Mouse (Mus musculus) cerebellum, postnatal 10 days (tissue): Measurements from ENCODE around the gene Usp37.
"Not testable (repeated sequence)": the region's sequence is repeated elsewhere in the genome, so short reads cannot be mapped to it uniquely, and the experiment has no call there.

ENCODE experiments used
- DNase-seq, 2 experiments: peaks; one replicate each; pipeline ENCODE4 v3.0.0; 2021; ENCODE audit warnings: mixed read lengths in 2 of 2

Gene Usp37

DNA sequence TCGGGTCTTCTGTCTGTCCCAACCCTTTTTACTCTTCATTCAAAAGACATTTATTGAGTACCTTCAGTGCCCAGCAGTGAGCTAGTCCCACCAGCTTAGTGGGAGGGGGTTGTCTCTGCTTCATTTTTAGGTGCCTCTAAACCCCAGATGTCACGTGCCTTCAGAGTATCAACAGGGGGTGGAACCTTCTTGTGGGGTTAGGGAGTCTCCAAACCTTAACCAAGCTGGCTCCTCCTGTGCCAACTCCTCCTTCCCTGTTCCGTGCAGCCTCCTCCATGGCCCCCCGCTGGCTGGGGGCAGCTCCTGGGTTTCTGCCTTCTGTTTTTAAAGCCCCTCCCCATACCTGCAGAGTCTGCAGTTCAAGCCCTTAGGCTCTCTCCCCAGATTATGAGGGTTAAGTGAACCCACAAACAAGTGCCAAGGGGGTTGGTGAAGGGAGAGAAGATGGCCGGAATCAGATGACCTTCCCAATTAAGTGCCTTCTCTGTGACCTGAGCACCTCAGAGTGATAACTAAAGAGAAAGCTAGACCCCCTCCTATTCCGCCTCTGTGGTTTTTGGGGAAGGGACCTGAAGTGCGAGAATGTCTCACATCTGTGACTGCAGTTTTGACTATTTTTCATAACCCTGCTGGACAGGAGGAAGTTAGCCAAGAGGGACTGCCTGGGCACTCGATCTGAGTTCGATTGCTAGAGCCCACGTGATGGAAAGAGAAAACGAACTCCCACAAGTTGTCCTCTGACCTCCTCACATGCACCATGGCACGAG, 147.4 kb downstream of the Usp37 start:
- not testable (repeated sequence) for DNase-seq

DNA sequence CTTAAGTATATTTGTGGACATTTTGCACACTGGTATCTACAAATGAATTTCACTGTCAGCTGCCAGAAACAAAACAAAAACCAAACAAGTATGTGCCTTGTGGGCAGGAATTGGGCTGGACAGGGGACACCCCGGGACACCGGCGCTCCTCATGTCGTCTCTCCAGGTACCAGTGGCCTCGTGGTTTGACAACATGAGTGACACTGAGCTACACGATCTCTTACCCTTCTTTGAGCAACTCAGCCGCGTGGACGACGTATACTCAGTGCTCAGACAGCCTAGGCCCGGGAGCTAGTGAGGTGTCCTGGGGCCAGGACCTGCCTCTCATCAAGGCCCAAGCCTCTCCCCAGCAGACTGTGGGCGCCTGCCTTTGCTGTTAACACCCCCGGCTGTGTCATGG, 148.8 kb downstream of the Usp37 start:
- DNase-seq, result no peak

DNA sequence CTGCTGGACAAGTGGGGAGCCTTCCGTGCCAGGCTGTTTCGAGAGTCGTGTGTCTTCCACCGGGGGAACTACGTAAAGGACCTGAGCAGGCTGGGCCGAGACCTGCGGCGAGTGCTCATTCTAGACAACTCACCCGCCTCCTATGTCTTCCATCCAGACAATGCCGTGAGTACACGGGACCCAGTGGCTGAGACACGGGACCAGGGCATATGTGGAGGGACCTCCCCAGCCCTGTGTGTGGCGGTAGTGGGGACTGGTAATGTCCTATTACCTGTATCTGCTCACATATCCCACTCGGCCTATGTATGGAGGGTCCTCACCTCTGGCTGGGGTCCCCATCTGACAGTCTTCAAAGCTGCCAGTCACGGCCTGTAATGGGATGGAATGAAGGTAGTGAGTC, 149.2 kb downstream of the Usp37 start:
- DNase-seq, result no peak

DNA sequence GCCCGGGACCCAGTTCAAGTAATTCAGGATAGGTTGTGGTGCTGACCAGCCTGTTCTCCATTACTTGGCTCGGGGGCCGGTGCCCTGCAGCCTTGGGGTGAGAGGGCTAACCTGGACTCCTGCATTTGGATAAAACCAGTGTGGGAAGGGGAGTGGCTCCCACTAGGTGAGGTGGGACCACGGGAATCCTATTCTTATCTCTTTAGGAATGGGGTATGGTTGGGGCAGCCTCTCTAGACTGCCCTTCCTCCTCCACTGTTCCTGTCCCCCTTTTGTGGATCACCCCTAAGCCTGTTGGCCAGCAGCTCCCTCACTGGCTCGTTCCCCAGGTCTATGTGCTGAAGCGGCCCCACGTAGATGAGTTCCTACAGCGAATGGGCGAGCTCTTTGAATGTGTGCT, 149.8 kb downstream of the Usp37 start:
- no peak for DNase-seq

DNA sequence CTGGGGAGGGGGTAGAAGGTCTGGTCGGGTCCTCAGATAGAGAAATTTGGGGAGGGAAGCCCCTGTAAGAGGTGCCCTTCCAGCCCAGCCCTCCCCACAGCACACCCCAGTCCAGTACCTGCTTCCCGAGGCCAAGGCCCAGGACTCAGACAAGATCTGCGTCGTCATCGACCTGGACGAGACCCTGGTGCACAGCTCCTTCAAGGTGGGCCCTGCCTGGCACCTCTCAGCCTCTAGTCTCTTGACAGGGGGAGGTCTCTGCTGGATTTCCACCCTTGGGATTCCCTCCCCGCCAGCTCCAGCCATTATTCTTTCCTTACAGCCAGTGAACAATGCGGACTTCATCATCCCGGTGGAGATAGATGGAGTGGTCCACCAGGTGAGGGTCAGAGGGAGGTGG, 150.4 kb downstream of the Usp37 start:
- DNase-seq, result no peak

DNA sequence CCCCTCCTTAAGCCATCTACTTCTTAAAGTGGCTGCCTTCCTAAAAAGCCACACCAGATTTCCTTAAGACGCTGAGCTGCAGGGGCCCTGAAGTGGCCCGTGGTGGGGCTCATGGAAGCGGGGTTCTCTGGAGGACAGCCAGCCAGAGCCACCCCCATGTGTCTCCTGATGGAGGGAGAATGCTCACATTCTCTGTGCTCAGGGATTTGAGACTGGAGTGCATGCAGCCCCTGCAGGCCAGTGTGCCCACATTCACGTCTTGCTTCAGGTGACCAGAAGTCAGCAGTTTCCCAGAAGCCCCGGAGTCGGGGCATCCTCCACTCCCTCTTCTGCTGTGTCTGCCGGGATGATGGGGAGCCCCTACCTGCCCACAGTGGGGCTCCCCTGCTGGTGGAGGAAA, 151.1 kb downstream of the Usp37 start:
- DNase-seq, result no peak

DNA sequence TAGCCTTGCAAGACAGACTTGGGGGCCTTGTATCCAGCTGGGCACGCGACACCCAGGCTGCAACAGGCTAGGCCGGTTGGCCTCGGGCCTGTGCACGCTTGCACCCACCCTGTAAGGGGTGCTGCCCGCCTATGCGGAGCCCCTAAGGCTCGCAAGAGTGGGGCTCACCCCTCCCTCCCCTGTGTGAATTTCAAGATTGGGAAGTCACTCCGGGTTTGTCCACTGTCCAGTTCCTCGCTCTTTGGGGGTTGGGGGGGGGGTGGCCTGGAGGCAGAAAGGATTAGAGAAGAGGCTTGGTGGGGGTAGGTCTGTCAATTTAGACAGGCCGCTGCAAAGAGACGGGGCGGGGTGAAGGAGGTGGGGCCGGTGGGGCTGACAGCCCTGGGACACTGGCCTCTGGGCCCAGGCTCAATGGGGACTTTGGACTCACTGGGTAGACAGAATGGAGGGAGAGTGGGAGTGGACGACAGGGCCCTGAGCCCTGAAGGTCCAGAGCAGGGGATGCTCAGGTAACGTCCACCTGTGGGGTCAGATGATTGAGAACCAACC, 151.6 kb downstream of the Usp37 start:
- peak in 1 of 2 experiments; percentile 32 for DNase-seq

DNA sequence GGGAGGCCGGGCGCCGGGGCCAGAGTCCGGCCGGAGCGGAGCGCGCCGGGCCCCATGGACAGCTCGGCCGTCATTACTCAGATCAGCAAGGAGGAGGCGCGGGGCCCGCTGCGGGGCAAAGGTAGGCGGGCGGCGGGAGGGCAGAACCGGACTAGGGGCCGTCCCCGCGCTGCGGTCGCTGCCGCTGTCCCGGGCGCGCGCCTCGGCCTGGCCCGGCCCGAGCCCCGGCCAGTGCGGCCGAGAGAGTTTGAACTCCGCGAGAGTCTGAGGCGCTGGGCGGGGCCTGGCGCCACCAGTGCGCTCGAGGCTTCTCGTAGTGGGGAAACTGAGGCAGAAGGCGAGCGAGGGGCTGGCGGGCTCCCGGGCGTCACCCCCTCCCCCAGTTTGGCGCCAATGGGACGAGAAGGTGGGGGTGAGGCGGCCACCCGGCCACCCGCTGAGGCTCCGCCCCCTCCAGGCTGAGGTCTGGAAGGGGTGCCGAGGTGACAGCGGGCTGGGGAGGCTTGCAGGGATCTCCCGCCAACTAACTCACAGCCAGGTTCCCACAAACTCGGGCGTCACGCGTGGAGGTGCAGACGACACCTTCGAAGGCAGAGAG, 152.1 kb downstream of the Usp37 start:
- DNase-seq, result peak; percentile 72 to 78

DNA sequence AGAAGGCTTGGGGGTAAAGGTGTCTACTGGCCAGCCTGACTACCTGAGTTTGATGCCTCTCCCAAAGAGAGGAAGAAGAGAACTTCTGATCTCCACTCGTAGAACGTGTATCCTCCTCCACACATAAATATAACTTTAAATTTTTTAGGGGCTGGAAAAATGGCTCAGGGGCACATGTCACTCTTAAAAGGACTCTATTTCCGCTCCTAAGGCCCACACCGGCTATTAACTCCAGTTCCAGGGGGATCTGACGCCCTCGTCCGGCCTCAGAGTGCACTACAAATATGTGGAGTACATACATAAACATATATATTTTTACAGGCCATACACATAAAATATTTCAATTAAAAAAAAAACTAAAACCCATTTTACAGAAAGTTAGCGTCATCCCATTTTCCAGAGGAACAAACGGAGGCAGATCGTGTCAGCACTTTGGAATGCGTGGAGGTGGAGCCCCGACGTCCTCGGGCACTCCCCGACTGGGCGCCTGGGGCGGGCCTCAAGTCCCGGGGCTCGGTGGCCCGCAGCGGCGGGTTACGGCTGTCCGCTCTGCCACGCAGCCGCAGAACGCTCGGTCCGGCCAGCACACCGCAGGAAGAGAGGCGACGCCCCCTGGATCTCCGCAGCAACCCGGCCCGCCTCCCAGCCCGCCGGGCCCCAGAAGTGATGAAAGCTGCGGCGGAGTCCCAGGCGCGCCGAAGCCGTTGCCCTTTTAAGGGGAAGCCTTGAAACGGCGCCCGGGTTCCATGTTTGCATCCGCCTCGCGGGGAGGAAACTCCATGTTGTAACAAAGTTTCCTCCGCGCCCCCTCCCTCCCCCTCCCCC, 152.9 kb downstream of the Usp37 start, which contains the start of gene Ctdsp1:
Ctdsp1 (plus strand) TSS at position 586 of the 825 bp plus-strand sequence.
- DNase-seq, result peak; percentile 98

DNA sequence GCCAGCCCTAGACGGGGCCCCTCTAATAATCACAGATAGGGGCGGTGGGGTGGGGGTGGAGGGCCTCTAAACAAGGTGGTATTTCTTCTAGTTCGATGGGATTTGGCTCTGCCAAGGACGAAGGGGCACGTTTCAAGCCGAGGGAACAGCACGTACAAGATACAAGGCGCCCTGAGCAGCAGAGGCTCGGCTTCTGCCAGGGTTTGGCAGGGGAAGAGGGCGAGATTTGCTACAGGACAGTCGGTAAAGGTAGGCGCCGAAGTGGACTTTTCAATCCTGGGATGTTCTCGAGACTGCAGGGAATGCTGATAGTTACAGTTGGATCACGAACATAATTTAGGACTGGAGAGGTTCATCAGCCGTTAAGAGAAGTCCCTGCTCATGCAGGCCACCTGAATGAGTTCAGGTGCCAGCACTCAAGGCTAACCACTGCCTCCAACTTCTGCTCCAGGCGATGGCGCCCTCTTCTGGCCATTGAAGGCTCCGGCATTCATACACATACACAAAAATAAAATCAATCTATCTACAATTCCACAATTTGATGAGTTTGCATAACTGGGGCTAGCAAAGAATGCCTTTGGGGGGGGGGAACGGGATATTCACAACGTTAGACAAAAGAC, 153.7 kb downstream of the Usp37 start:
- peak; percentile 71 to 77 for DNase-seq

DNA sequence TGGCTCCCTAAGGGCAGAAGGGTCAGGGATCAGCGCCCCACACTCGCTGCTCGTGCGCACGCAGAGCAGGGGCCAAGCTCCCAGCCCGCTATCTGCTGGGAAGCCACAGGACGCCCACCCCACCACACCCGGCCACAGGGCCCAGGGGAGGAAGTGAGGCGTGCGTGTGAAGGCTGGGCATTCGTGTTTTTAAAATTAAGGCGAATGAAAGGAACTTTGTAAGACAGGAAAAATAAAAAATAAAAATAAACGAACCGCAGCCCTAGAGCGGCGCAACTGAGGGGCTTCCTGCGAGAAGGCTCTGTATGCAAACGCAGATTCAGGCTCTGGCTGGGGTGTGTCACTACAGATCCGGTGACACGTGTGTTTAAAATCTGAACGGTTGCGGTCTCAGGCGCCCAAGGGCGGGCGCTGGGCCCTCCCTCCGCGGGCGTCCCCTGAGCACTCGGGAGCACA, 154.2 kb downstream of the Usp37 start:
- no peak for DNase-seq

DNA sequence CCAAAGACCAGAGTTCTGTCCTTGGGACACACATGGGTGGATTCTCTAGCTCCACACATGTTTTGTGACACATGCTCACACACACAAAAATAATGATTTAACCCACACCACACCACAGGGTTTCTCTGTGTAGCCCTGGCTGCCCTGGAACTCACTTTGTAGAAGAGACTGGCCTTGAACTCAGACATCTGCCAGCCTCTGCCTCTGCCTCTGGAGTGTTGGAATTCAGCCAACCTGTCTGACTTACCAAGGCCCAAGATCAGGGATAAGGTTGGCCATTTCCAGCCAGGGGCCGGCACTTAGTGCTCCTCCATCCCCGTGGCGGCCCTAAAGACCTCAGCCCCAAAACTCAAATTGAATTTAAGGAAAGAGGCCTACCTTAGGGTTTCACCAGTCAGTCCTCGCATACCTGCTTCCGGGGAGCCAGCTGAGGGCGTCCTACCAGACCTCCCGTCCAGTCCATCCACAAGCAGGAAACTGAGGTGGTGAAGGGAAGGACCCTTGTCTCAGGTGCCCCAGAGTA, 155.6 kb downstream of the Usp37 start:
- DNase-seq, result no peak

DNA sequence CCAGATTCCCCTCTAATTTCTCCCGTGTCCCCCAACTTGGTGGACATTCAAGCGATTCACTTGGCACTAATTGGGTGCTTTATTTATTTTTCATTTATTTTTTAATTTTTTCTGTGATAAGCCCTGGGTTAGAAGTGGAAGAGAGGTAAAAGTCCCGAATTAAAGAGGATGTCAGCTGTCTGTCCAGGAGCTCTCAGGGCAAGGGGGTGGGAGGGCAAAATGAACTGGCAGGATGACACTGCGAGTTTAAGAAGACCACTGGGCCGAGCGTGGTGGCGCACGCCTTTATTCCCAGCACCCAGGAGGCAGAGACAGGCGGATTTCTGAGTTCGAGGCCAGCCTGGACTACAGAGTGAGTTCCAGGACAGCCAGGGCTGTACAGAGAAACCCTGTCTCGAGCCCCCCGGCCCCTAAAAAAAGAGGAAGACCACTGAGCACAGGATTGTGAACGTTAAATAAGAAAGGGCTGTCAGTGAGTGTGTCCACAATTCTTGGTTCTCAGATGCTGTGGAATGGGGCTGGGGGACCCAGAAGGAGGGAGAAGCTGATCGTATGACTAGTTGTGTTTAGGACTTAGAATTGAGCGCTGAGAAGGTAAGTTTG, 156.6 kb downstream of the Usp37 start:
- no peak for DNase-seq

DNA sequence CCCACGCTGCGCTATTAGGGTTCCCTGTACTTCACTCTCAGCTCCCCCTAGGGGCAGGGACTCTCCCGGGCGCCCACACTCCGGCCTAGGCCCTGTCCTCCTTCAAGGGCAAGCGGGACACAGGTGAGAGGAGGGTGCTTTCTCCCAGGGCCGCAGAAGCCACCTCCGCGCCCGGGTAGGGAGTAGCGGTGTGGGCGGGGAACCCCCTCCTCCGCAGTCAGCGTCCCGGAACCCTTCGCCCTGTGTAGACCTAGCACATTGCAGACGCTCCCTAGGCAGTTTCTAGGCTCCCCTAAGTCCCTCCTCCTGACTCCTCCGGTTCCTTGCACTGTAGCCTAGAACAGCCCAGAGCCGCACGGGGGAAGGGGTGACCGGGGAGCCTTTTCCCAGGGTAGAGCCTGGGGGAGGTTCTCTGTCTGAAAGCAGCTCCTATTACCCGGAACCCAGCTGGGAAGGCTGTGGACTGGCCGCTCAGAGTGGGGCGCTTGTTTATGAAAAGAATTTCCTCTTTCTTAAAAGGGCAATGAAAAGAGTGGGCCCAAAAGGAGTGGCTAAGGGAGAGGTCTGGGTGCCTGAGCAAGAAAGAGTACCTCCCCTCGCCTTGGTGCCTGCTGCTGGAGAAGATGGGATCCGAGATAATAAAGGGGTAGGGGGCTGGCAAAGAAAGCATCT, 157.2 kb downstream of the Usp37 start:
- peak; percentile 90 to 95 for DNase-seq

DNA sequence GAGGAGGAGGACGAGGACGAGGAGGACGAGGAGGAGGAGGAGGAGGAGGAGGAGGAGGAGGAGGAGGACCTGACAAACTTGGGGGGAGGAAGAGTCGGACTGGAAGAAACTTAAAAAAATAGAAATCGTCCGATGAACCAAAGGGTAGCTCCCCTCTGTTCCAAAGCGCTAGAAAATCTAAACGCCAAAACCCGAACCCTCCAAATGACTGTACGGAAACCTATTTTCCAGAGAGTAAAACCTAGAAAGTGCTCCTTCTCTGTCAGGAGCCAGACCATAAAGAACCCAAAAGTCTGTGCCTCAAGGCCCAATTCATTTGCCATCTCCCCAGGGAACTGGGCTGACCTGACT, 157.7 kb downstream of the Usp37 start:
- DNase-seq, result no peak

DNA sequence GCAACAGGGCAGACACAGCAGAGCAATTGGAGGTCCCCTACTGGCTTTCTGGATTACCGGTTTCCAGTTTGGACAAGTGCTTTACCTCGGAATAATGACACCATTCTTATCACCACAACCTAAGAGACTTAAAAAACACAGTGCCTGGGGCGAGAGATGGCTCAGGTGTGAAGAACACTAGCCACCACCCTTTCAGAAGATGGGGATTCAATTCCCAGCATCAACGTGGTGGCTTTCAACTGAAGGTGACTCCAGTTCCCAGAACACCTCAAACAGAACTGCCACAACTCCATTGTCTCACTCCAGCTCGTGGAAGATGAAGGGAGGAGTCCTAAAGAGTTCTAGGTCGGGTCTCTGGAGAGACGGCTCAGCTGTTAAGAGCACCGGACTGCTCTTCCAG, 158.6 kb downstream of the Usp37 start:
- no peak for DNase-seq
